Mouse (Mus musculus) liver, postnatal 0 days (tissue): ENCODE data around the gene Hecw2.

ENCODE experiments used
- CTCF ChIP-seq: sonication (generic); IDR thresholded peaks from 2 replicates; pipeline ENCODE4 v1.5.1; 2016; ENCODE audit warnings: antibody characterized with exemption, low read depth
- EP300 ChIP-seq: IDR thresholded peaks from 2 replicates; pipeline ENCODE4 v1.6.1; 2016; ENCODE audit warnings: antibody characterized with exemption, low read depth, mild to moderate bottlenecking

GRCm38 (mm10) chr1:53796271-53796670, 398.7 kb downstream of the Hecw2 start:
- TF ChIP-seq CTCF (no peak), EP300 (no peak)
